Mouse (Mus musculus): Measurements from ENCODE around the gene Pla2g6.

The Pla2g6 gene

DNA sequence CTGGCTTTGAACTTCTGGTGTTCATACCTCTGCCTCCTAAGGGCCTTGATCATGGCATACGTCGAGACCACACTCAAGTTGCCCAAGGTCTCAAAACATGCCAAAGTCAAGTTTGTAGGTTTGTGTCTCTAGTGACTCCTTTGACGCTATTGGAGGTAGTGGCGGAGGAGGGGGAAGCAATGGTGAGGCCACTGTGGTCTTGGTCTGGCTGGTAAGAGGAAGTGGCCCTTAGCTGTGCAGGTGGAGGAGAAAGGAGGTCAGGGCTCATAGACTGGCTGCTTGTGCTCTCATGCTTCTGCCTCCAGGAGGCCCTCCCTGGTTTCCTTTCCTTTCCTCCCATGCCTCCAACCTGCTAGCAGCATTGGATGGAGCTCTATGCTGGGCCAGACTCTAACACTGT is 22.7 kb upstream of the Pla2g6 start:
- DNase-seq (ENCODE audit: low spot score in 2 of 2): no peak

DNA sequence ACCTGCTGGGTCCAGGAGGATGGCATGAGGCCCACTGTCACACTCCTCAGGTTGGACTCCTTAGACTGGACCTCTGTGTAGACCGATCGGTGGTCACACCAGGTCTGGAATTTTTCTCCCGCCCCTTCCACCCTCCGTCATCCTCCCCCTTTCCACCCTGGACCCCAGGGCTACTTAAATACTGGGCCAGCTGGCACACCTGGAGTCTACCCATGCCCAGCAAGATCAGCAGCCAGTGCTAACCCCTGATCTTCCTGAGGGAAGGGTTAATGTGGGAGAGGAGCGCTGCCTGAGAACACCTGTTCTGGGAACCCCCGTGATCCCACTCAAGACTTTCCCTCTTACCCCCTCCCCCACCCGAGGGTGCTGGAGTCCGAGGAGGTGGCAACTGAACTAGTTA is 20.5 kb upstream of the Pla2g6 start:
- peak in 1 of 2 experiments; percentile 11 for DNase-seq (ENCODE audit: low spot score in 2 of 2)

DNA sequence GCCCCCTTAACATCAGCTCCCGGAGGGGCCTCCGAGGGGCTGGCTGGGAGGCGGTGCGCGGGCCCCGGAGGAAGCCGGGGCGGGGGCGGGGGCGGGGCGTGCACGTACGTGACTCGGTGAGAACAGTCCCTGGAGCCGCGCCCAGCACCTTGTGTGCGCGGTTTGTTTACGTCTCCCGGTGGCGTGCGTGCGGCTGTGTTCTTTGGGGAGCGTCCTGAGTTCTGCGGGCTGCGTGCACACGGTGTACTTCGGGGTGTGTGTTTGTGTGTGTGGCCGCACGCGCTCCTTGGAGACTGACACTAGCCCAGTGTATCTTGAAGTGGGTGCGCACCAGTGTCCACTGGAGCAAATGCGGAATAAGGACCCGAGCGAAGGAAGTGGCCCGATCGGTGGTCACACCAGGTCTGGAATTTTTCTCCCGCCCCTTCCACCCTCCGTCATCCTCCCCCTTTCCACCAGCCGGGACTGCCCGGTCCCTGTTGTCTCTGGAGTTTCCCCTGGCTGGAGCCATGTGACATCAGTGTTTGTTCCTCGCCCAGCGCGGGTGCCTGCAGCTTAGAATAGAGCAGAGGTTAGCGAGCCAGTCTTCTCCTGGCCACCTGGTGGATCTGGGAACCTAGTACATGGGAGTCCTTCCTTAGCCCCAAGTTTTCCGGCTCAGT is 19.8 kb upstream of the Pla2g6 start:
- DNase-seq (ENCODE audit: low spot score in 2 of 2): peak in 1 of 2 experiments; percentile 31

DNA sequence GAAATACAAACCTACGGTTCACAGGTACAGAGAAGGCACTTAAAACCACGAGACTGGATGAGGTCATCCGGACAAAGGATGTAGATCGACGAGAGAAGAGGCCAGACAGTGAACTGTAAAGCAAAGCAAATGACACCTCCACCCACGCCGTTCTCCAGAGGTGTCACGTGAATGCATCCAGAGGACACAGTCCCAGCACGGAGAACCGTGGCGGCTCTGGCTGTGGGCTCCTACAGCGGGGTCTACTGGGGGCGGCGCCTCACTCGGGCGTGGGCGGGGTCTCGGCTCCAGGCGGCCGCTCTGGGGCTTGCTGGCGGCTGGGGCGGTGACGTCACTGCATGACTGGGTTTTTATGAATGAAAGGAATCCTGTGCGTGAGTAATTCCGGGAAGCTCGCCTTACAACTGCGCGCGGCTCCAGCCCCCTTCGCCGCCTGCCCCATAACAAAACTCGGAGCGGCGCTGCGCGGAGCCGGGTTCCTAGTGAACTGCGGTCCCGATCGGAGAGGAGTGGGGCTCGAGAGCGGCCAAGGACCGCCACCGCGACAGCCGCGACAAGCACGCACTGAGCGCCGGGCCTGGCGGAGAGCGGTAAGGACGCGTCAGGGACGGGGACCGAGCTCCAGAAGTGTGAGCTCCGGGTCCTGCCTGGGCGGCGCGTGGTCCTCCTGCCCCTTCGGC is 19.1 kb upstream of the Pla2g6 start:
- DNase-seq (ENCODE audit: low spot score in 2 of 2): peak; percentile 85 to 90

DNA sequence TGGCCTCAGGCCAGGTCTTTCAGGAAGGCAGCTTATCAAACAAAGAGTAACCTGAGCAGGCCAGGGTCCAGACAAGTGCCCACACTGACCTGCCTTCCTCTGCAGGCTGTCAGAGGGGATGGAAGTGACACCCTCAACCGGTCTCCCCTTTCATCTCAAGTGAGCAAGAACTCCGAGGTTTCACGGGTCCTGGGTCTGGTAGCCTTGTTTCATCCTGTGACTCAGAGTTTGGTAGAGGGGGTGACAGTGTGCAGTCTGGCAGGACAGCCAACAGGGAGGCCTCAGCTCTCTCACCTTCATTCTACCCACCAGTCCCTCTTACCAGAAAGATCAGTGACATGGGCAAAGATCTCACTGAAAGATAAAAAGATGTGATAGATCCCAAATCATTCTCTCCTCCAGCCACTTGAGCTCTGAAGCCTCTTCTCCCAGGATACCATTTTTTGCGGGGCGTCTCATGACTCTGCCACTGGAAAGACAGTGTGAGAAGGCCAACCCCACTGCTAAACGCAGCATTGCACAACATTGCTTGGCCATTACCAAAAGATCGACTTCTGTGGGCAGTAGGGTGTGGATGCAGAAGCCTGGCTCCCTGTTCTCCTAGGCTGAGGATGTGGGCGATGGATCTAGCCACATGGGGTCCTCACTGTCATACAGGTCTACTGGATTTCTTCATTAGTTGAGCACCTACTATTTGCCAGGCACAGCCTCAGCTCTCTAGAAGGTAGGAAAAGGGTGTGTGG is 18.0 kb upstream of the Pla2g6 start, which contains the start of gene Maff:
TSS of gene Maff (plus strand) at position 571 of the 743 bp plus-strand sequence.
- no peak for DNase-seq (ENCODE audit: low spot score in 2 of 2)

DNA sequence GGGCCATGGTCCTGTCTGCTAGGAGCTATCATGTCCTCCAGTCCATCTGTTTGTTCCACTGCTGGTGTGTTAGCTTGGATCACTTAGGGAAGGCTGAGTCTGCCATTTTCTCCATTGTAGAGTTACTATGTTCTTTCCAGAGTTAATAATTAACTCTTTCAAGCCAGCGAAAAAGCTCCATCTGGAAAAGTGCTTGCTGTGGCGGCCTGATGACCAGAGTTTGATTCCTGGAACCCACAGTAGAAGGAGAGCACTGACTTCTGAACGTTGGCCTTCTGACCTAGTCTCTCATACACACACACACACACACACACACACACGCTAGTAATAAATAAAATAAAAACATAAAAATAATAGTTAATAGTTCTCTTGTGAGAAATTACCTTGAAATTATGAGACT is 16.4 kb upstream of the Pla2g6 start:
- DNase-seq (ENCODE audit: low spot score in 2 of 2): no peak

DNA sequence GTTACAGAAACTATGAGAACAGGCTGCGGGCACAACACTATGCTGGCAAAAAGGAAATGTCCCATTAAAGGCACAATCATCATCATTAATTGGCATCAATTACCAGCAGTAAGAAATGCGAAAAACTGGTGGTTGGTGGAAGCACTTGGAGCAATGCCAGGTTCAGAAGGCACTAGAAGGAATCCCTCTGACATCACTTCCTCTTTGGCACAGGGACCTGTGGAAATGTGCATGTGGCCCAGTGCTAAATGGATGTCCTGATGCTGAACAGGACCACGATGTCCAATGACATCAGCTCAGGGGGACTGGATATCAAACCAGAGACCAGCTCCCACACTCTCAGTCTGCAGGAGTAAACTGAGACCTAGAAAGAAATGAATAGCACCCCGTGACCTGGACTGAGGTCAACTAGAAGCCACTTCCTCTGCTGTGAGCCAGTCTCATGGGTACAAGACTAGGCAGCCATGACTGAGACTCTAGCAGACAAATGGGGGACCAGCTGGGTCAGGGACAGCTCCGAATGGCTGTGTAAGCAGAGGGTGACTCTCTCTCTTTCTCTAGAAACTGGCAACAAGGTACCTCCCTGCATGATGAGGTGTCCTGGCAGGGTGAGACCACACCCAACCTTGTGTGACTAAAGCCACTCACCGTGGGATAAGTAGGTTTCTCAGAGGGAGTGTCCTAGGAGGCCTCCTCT is 14.6 kb upstream of the Pla2g6 start:
- no peak for DNase-seq (ENCODE audit: low spot score in 2 of 2)

DNA sequence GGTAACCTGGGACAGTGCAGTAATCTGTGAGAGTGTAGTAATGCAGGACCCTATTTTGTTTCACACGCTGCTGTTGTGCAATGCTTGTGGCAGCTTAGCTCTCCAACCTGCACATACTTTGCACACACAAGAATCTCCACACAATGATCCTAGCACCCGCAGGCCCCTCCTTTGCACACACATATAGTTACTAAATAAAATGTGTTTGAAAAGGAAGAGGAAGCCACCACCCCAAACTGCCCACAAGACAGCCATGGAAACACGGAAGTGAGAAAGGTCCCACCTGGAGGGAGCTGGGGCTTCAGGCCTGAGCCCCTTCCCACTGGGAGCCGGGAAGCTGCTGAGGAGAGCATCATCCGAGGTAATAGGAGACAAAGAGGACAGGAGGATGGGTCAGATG is 10.8 kb upstream of the Pla2g6 start:
- DNase-seq (ENCODE audit: low spot score in 2 of 2): no peak

DNA sequence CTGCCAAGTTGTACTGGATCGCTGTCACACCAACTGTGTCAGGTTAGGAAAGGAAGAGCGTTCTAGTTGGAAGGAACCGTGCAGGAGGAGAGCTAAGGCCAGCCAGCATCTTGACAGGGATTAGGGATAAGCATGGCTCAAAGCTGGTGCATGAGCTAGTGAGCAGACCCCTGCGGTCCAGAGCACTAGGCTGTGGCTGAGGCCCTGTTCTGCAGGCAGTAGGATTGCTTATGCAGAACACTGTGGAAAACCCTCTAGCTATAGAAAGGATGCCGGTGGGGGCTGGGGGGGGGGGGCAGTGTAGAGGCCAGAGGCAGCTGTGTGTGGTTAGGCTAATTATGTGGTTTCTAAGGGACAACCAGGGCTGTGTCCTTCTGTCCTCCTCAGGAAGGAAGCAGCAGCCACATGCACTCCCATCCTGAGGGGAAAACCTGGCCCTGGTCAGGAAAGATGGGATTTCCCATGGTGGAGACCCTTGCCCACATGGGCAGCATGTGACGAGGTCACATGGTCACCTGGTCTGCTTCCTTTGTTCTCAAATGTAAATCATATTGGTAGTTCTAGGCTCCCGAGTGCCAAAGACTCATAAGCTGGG is 7.0 kb upstream of the Pla2g6 start:
- no peak for DNase-seq (ENCODE audit: low spot score in 2 of 2)

DNA sequence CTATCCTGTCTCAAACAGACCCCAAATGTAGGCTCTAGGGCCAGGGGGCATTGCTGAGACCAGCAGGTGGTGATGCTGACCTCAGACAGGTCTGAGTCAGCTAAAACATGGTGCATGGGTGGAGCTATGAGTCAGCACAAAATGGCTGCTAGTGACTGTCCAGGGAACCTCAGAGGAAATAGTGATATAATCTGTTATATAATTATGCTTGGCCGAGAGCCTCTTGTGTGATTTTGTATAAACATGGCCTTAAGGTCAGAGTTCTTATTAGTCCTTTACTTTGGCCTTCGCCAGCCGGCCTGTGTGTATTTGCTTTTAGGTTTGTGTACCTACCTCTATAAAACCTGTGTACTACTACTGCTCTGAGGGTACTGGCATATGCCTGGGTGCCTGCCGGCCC is 5.2 kb upstream of the Pla2g6 start:
- DNase-seq (ENCODE audit: low spot score in 2 of 2): no peak

DNA sequence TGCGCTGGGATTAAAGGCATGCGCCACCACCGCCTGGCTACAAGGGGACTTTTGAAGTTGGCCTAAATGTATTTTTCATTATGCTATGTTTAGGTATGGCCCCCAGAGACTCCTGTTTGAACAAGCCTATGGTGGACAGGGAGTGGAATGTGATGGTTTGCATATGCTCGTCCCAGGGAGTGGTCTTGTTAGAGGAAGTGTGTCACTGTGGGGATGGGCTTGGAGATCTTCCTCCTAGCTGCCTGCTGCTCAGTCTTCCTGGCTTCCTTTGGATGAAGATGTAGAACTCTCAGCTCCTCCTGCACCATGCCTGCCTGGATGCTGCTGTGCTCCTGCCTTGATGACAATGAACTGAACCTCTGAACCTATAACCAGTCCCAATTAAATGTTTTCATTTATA is 2.3 kb upstream of the Pla2g6 start:
- no peak for DNase-seq (ENCODE audit: low spot score in 2 of 2)

DNA sequence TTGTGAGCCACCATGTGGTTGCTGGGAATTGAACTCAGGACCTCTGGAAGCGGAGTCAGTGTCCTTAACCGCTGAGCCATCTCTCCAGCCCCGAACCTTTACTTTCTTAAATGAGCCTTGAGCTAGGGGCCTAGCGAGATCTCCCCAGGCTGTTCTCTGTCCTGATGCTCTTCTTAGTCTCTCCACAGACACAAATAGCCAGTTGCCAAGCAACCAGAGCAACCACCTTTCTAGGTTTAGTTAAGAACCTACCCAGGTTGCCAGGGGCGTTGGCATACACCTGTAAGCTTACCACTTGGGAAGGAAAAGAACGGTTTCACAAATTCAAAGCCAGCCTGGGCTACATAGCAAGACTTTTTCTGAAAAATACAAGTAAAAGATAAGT is 1.8 kb upstream of the Pla2g6 start:
- no peak for DNase-seq (ENCODE audit: low spot score in 2 of 2)

DNA sequence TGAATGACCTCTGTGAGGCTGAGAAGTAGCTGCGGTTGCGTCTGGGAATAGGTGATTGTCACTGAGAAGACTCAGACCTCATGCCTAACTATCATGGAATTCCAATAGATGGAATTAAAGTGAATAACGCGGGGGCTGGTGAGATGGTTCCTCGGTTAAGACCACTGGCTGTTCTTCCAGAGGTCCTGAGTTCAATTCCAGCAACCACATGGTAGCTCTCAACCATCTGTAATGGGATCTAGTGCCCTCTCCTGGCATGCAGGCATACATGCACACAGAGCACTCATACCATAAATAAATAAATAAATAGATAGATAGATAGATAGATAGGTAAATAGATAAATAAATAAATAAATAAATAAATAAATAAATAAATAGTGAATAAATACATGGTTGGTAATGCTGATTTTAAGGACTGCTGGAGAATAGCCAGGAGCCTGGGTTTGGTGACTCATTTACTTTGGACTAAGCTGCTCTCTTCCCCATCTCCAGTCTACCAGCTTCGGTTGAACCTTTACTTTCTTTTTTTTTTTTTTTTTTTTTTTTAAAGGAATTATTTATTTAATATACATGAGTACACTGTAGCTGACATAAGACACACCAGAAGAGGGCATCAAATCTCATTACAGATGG is 1.3 kb upstream of the Pla2g6 start:
- no peak for DNase-seq (ENCODE audit: low spot score in 2 of 2)

DNA sequence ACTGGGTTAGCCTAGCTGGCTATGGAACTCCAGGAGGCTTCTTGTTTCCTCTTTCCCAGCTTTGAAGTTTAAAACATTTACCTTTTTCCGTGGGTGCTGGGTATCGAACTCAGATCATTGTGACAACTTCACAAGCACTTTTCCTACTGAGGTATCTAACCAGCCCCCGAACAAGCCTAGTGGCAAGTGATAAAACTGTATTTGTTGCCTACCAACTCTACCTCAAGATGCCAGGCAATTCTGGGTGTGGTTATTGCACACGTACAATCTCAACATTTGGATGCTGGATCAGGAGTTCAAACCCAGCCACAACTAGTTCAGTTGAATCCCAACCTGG is 717 bp upstream of the Pla2g6 start:
- no peak for DNase-seq (ENCODE audit: low spot score in 2 of 2)

DNA sequence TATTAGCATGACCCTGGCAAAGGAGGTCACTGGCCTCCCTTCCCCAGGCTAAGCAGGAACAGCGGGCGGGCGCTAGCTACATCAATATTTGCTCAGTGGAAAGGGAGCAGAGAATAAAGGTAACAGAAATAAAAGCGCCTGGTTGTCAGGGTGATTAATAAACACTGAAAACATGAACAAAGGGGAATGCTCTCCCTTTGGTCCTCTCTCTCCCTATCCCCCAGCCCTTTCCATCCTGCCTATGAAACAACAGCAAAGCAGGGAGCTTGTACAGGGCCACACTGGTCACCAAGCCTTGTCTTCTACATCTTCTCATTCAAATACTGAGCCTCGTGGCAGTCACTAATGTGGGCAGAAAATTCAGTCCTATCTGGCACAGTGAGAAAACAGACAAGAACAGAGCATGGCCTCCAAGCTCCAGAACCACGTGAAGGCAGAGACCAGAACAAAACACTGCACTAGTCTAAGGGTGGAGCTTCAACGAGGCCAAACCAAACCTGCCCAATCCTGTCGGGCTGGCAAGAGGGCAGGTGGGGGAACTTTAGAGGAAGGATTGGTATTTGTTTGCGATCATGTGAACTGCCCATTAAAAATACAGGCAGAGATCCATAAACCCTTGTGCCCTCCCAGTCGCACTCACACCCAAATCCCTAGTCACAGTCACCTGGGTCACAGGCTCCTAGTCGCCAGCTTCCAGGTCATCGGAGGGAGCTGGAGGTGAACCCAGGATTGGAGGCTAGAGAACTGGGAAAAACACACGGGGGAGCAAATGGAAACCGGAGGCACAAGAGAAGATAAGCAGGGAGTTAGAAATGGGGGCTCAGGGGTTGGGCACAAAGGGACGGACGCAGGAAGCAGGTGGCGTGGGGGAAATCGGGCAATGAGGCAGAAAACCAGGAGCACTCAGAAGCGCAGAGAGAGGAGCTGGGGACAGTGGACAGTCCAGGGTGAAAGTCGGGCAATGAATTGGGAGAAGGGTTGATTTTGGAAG is 924 bp downstream of the Pla2g6 start:
- DNase-seq (ENCODE audit: low spot score in 2 of 2): no peak

DNA sequence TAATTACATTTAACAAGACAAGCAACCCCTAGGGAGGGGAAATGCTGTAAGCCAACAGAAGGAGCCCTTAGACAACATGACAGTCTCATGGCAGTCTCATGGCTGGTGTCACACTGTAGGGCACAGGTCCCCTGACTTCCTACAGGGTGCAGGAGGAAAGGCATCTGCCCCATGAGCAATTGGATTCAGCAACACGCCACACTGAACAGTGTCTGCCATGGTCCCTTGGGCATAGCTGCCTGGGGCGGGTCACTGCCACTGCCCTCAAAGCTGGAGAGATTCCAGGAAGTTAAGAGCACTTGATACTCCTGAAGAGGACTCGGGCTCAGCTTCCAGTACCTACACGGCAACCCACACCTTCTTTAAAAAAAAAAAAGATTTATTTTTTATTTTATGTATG is 1.9 kb downstream of the Pla2g6 start:
- DNase-seq (ENCODE audit: low spot score in 2 of 2): no peak

DNA sequence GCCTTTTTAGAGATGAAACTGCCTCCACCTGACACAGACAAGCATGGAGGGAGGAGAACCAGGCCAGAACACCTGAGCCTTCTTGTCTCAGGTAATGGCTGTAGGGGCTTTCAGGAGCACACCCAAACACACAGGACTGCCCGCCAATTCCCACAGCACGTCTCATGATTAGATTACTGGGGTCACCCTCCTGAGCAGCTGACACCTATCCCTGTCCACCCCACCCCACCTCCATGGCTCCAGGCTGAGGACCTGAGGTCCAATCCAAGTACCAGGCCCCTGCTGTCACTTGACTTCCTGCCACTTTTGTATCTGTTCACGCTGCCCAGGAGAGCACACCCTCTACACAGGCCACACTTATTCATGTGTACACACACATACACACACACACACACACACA is 2.4 kb downstream of the Pla2g6 start:
- DNase-seq (ENCODE audit: low spot score in 2 of 2): no peak

DNA sequence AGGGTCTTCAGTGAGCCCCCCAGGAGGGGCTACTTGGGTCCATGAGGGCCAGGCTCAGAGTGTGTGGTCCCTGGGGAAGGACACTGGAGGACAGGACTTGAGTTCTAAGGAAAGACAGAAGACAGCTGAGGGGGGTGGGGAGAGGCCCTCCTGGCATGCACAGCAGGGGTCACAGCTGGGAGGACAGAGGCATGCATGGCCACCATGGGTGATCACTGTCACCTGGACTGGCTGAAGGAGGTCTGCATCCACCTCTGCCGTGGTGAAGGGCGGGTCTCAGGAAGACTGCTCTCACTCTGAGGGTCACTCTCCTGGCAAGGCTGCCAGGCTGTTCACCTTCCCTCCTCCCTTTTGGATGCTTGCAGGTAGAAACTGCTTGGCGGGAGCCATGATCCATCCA is 3.8 kb downstream of the Pla2g6 start:
- no peak for DNase-seq (ENCODE audit: low spot score in 2 of 2)

DNA sequence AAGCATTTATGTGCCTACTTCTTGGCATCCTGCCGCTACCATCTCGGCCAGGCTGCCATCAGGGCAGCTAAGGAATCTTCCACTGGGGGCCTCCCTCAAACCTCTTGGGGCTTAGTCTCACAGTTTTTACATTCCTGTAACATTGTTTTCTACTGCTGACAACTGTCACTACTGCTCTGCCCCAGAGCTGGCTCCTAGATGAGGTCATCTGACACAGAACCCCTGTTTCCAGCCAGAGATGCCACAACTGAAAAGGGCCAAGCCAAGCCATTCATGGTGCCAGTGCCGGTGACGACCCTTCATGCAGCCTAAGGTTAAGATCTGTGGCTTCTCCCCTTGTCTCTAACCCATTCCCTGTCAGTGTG is 4.4 kb downstream of the Pla2g6 start:
- DNase-seq (ENCODE audit: low spot score in 2 of 2): no peak

DNA sequence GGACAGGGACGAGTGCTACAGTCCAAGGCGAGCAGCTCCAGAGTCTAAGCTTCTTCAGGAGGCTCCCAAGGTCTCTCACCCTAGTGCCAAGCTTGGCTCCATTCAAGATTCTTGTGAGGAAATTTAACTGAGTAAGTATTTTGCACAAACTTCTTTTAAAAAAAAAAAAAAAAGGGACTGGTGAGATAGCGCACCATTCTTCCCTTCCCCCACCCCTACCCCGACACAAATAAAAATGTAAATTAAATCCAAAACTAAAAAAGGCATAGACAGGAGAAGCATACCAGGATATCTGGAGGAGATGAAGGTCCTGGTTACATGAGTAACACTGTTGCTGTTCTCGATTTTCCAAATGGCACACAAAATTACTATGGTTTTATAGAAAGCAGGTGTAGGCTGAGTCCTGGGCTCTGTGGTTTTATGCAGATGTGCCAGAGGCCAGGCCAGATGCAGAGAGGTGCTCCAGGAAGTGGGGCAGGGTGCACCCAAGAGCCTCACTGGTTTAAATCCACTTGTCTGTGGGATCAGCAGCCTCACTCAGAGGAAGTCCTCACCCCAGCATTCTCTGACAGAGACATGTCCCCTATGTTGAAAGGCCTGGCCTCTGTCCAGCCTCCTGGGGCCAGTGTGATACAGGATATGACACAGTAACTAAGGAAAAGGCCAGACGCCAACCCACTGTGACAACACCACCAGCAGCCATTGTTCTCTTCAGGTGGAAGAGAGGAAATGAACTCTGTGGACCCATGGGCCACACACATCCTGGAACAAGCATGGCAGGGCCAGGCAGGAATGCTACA is 5.0 kb downstream of the Pla2g6 start:
- DNase-seq (ENCODE audit: low spot score in 2 of 2): peak; percentile 42 to 43
